Mouse (Mus musculus) hindbrain, postnatal 0 days (tissue): ENCODE results near the gene Kcnma1. TPM values are rescaled to one million over a fixed set of nuclear protein-coding genes. Genes with fewer than 3 reads are reported as not detected.
A peak's percentile ranks its signal among the peaks of the same experiment; 100 is the strongest.

Source experiments
- ATAC-seq: fragments of 200-750 bp; cut with Nextera tagmentation; 2 replicates; pipeline ENCODE4 v1.8.0; 2017; ENCODE audit warnings: mild to moderate bottlenecking, moderate TSS enrichment, moderate library complexity
- DNase-seq: peaks from one replicate; pipeline ENCODE4 v3.0.0-alpha.2; 2015; ENCODE audit warnings: low spot score
- H3K27ac ChIP-seq: fragments of 300-500 bp; sonication (generic); 2 replicates; pipeline ENCODE4 v1.5.1; 2014; ENCODE audit warnings: mild to moderate bottlenecking
- H3K27me3 ChIP-seq: fragments of 300-500 bp; sonication (generic); 2 replicates; pipeline ENCODE4 v1.6.1; 2014; ENCODE audit warnings: low read length, mixed read lengths; ENCODE audit not compliant: insufficient read depth
- H3K36me3 ChIP-seq: fragments of 300-500 bp; sonication (generic); 2 replicates; pipeline ENCODE4 v1.6.1; 2014; ENCODE audit warnings: low read length, mixed read lengths; ENCODE audit not compliant: insufficient read depth
- H3K4me1 ChIP-seq: fragments of 300-500 bp; sonication (generic); 2 replicates; pipeline ENCODE4 v1.6.1; 2014; ENCODE audit warnings: antibody characterized with exemption, low read length, mixed read lengths; ENCODE audit not compliant: insufficient read depth
- H3K4me2 ChIP-seq: fragments of 300-500 bp; sonication (generic); 2 replicates; pipeline ENCODE4 v1.6.1; 2014; ENCODE audit warnings: low read depth, mild to moderate bottlenecking, low read length, moderate library complexity, mixed read lengths
- H3K4me3 ChIP-seq: fragments of 300-500 bp; sonication (generic); 2 replicates; pipeline ENCODE4 v1.5.1; 2014; ENCODE audit warnings: low read length
- H3K9ac ChIP-seq: fragments of 300-500 bp; sonication (generic); replicated peaks from 2 replicates; pipeline ENCODE4 v1.6.1; 2014; ENCODE audit warnings: mild to moderate bottlenecking, low read length, moderate library complexity, mixed read lengths
- H3K9me3 ChIP-seq: fragments of 300-500 bp; sonication (generic); 2 replicates; pipeline ENCODE4 v1.6.1; 2016; ENCODE audit warnings: low read length, mixed read lengths
- CTCF ChIP-seq: IDR thresholded peaks from 2 replicates; pipeline ENCODE4 v1.5.1; 2016; ENCODE audit warnings: antibody characterized with exemption, control low read depth, low read depth
- WGBS: fragments of 180-500 bp; shearing (Covaris S2); extraction: QIAGEN DNeasy Blood & Tissue Kit; methylation state at CpG from one replicate; pipeline ENCODE4 v1.1.7; 2014; 5-methylcytosine and 5-hydroxymethylcytosine counted together
- polyA plus RNA-seq: library from polyadenylated mRNA; unstranded; fragments of >200 nt; fragmentation: Nextera tagmentation; extraction: Ambion mirVana; gene quantifications from 2 replicates; pipeline ENCODE4 v1.2.1, GENCODE M21; 2015
- total RNA-seq: library from RNA; depleted of rRNA; stranded (reverse); fragments of >200 nt; gene quantifications from 2 replicates; pipeline ENCODE4 v1.2.3, GENCODE M21; 2014

The Kcnma1 gene
- total and polyA plus RNA-seq, 2 experiments from 2014 or later = 15.9 to 36.1 TPM

DNA sequence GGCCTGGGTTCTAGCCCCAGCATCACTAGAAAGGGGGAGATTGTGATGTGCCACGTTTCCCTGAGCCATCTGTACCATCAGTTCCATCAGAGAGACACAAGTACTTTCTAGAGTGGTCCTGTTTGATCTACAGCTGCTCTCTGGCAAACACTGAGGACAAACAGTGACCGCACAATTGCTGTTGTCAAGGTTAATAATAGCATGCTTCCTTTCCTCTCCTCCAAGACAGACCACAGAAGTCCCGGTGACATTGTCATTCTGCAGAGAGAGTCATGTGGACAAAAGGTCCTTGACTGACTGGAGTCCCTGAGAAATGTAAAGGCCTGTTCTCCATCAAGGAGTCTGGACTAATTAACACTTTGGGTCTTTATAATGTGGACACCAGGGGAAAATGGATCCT lies 622.7 kb downstream of the Kcnma1 start:
- H3K9ac ChIP-seq = no peak overlapping the region
- no peak overlapping the region for H3K4me2 ChIP-seq
- 56% methylated on average over 3 of the region's 3 CpGs for WGBS
- no peaks in the 10 kb centered on the region for H3K27me3 ChIP-seq
- no peaks in the 10 kb centered on the region for H3K36me3 ChIP-seq
- H3K9me3 ChIP-seq = no peaks in the 10 kb centered on the region
- TF ChIP-seq CTCF = no peak
- H3K27ac ChIP-seq = no peak overlapping the region
- H3K4me1 ChIP-seq = no peaks in the 10 kb centered on the region
- ATAC-seq (no peak), DNase-seq (no peak)
- H3K4me3 ChIP-seq = no peak overlapping the region

DNA sequence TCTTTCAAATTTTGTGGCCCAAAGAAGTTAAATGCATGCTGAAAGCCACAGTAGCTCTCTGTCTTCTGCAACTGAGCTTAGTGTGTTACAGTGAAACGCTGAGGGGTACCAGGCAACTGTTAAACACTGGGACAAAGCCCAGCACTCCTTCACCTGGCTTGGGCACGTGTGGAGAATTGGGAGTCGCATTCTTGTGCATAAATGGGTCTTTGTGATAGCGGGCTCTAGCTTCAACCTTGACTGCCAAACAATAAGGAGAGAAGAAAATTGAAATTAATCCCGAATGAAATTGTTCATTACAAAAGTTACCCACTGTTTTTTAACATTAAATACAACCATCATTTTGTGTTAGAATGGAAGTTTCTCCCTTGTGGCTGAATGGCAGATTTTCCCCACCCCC lies 623.5 kb downstream of the Kcnma1 start:
- no peaks in the 10 kb centered on the region for H3K9me3 ChIP-seq
- no peak overlapping the region for H3K4me2 ChIP-seq
- WGBS = 56% methylated on average over 5 of the region's 5 CpGs
- no peak overlapping the region for H3K27ac ChIP-seq
- no peak for TF ChIP-seq CTCF
- no peaks in the 10 kb centered on the region for H3K27me3 ChIP-seq
- no peaks in the 10 kb centered on the region for H3K36me3 ChIP-seq
- ATAC-seq (no peak), DNase-seq (no peak)
- H3K4me3 ChIP-seq = no peak overlapping the region
- no peaks in the 10 kb centered on the region for H3K4me1 ChIP-seq
- H3K9ac ChIP-seq = no peak overlapping the region

DNA sequence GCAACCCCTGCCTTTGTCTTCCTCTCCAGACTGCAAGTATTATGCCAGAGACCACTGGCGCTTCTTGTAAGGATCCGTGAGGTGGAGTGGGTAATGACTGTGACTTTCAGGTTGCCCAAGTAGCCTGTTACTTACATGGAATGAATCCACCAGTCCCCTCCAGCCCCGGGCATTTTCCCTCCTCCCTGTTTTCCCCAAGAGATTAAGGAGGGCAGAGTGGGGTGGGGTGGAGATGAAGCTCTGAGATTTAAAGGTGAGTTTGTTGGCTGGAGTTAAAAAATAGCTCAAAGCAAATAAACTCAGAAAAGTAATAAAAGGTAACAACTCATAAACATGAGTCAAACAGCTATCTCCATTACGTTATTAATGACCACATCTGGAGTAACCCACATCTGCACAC lies 624.1 kb downstream of the Kcnma1 start:
- no peak overlapping the region for H3K4me3 ChIP-seq
- H3K36me3 ChIP-seq = no peaks in the 10 kb centered on the region
- no peaks in the 10 kb centered on the region for H3K27me3 ChIP-seq
- no peak for TF ChIP-seq CTCF
- H3K27ac ChIP-seq = no peak overlapping the region
- no peak overlapping the region for H3K9ac ChIP-seq
- WGBS = 71% methylated on average over 4 of the region's 4 CpGs
- no peaks in the 10 kb centered on the region for H3K4me1 ChIP-seq
- H3K4me2 ChIP-seq = no peak overlapping the region
- DNase-seq = no peak
- no peak for ATAC-seq
- no peaks in the 10 kb centered on the region for H3K9me3 ChIP-seq

DNA sequence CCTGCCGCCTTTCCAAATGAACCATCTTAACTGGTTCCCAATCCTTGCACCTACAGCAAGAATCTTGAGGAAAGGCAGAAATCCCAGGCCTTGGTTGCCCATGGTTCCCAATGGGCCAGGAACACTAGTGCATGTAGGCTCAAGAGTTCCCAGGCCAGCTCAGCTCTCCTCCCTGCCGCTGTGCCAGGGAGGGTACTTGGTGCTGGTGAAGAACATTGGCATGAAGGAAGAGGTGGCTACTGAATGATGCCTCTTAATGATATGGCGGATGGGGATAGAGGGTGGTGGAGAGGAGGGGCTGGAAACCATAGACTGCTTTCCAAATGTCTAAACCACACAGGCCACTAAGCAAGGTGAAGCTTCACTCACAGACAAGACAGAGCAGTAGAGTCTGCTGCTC lies 627.5 kb downstream of the Kcnma1 start:
- Histone ChIP-seq H3K9me3 (no peaks in the 10 kb centered on the region), H3K9ac (no peak overlapping the region), H3K4me3 (no peak overlapping the region), H3K4me1 (no peaks in the 10 kb centered on the region), H3K36me3 (no peaks in the 10 kb centered on the region), H3K4me2 (no peak overlapping the region), H3K27ac (no peak overlapping the region), H3K27me3 (no peaks in the 10 kb centered on the region)
- 95% methylated on average over 3 of the region's 3 CpGs for whole genome bisulfite sequencing
- TF ChIP-seq CTCF = no peak
- ATAC-seq = no peak
- DNase-seq = no peak

DNA sequence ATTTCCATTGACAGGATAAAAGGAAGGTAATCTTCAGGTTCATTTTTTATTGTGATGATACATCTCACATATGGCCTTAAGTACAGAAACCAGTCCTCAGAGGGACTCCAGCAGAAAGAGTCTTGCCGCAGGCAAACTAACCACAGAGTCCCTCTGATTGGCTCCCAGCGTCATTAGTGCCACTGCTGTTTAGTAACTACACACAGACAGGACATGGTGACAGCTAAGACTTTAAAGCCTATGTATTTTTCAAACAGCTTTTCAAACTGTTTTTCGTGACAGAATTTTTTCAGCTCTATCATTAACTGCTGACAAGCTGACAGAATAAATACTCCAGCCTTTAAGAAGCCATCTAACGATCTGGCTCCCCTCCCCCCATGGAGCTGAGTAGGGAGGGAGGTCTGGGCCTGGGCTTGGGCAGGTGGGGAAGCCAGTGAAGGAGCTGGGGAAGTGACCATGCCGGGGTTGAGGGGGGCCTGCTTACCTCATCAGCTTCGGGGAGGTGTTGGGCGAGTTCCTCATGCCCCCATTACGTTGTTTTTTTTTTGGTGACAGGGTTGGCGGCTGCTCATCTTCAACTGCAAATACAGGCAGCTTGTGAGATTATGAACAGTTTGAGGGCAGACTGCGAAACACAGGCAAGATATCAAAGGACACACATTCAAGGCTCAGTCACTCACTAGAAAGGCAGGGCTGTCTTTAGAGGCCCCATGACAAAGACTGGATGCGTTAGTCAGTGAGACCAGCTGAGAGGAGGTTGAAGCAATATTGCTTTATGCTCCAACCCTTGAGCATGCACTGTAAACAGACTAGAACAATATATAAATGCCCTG lies 628.3 kb downstream of the Kcnma1 start:
- no peaks in the 10 kb centered on the region for H3K36me3 ChIP-seq
- no peaks in the 10 kb centered on the region for H3K9me3 ChIP-seq
- TF ChIP-seq CTCF = no peak
- ATAC-seq (no peak), DNase-seq (no peak)
- H3K27ac ChIP-seq = no peak overlapping the region
- H3K9ac ChIP-seq = no peak overlapping the region
- H3K4me2 ChIP-seq = no peak overlapping the region
- H3K4me3 ChIP-seq = no peak overlapping the region
- WGBS = 58% methylated on average over 11 of the region's 11 CpGs
- no peaks in the 10 kb centered on the region for H3K27me3 ChIP-seq
- H3K4me1 ChIP-seq = no peaks in the 10 kb centered on the region

DNA sequence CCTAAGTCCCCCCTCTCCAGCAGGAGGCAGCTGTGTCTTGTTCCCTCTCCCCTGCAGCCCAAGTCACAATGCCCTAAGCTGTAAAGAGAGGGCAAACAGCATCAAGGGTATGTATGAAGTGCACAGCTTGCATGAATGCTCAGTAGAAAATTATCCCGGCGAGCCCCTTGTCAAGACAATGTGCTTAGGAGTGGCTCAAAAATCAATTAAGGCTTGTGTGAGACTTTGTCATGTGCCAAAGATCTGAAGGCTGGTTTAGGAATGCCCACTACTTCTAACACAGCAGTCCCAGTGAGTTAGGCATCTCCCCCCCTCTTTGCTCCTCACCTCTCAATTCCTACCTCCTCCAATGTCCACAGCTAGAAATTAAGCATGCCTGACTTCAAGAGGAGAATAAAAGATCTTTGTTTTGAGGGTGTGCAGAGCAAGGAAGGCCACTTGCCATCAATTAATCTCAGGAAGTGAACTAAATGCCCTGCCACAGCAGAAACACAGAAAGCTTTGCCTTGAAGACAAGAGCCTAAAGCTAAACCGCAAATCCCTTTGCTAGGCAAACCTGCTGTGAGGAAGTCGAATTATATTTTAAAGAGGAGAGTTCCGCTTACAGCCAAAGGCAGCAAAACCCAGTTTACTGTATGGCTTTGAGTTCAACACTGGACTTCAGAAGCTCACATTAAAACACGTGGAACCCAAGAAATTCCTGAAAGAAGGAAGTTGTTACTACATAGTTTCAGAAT lies 635.8 kb downstream of the Kcnma1 start:
- DNase-seq (peak; percentile 18), ATAC-seq (peak; percentile 74; the same call in 1 of the 2 replicates)
- Histone ChIP-seq H3K27me3 (no peaks in the 10 kb centered on the region), H3K36me3 (no peaks in the 10 kb centered on the region), H3K4me2 (no peak overlapping the region), H3K27ac (no peak overlapping the region), H3K4me1 (peaks cover 6% of the 10 kb centered on the region; the same call in 1 of the 2 replicates), H3K4me3 (no peak overlapping the region), H3K9me3 (no peaks in the 10 kb centered on the region), H3K9ac (no peak overlapping the region)
- TF ChIP-seq CTCF = no peak
- WGBS = 21% methylated on average over 6 of the region's 6 CpGs

DNA sequence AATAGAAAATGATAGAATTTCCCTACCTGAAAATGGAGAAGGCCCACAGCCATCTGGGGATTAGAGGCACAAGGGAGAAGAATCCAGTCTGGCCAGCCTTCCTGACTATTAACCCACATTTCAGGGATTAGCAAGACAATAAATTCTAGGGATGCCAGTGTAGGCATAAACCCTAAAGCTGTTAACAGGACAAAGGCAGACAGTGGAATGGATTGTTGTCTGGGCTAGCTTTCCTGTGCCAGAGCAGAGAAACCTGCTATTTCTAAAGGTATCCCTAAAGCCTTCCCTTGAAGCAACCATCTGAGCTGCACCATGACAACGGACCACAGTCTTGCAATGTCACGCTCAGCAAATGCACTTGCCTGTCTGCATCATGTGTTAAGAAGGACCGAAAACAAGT lies 642.3 kb downstream of the Kcnma1 start:
- no peak overlapping the region for H3K4me3 ChIP-seq
- no peak overlapping the region for H3K27ac ChIP-seq
- peaks cover 5% of the 10 kb centered on the region; the same call in 1 of the 2 replicates for H3K36me3 ChIP-seq
- no peaks in the 10 kb centered on the region for H3K4me1 ChIP-seq
- 57% methylated on average over 3 of the region's 3 CpGs for WGBS
- no peaks in the 10 kb centered on the region for H3K27me3 ChIP-seq
- H3K9me3 ChIP-seq = no peaks in the 10 kb centered on the region
- no peak for TF ChIP-seq CTCF
- no peak overlapping the region for H3K9ac ChIP-seq
- DNase-seq = no peak
- no peak for ATAC-seq
- no peak overlapping the region for H3K4me2 ChIP-seq
